Mouse (Mus musculus) ES-E14 (cell line): ENCODE results near the gene Nanos2.

Source experiments
- CHD2 ChIP-seq: IDR thresholded peaks from 2 replicates; pipeline ENCODE4 v1.6.1; 2014; ENCODE audit warnings: mild to moderate bottlenecking, low read depth, low read length, inconsistent platforms
- HCFC1 ChIP-seq: IDR thresholded peaks from 2 replicates; pipeline ENCODE4 v1.6.1; 2012; ENCODE audit warnings: low read length, inconsistent platforms, borderline replicate concordance; ENCODE audit not compliant: insufficient read depth
- MAFK ChIP-seq: IDR thresholded peaks from 2 replicates; pipeline ENCODE4 v1.6.1; 2014; ENCODE audit warnings: mild to moderate bottlenecking, low read depth, low read length, inconsistent platforms; ENCODE audit not compliant: insufficient read depth
- ZC3H11A ChIP-seq: IDR thresholded peaks from 2 replicates; pipeline ENCODE4 v1.6.1; 2012; ENCODE audit warnings: low read depth, mild to moderate bottlenecking, inconsistent platforms, low read length, borderline replicate concordance

DNA sequence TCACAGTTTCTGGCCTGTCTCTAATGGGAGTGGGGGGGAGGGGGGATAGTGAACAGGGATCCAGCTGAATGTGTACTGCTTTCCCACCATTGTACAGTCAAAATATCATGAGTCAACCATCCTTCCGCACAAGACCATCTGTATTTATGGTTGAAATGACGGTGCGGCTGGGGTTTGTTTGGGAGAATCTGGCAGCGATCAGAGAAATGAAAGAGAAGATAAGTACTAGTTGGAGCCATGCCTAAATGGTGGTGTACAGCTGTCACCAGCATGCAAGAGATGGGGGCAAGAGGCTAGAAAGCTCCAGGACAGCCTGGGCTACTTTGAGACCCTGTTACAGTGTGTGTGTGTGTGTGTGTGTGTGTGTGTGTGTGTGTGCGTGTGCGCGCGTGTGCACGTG is 8.8 kb upstream of the Nanos2 start:
- TF ChIP-seq HCFC1: no peak
- TF ChIP-seq MAFK: no peak
- TF ChIP-seq CHD2: no peak
- TF ChIP-seq ZC3H11A: no peak
